Mouse (Mus musculus) heart, embryonic 11.5 days (tissue): ENCODE measurements around the gene Tacr2. TPM values are rescaled to one million over a fixed set of nuclear protein-coding genes. Genes with fewer than 3 reads are reported as not detected.

Experiments used
- ATAC-seq: fragments of 200-750 bp; cut with Nextera tagmentation; replicated peaks from 2 replicates; pipeline ENCODE4 v1.8.0; 2017; ENCODE audit warnings: moderate library complexity; ENCODE audit not compliant: insufficient number of reproducible peaks, low FRiP score, low TSS enrichment
- H3K27ac ChIP-seq: fragments of 300-500 bp; sonication (generic); 2 replicates; pipeline ENCODE4 v1.5.1; 2014; ENCODE audit warnings: mild to moderate bottlenecking, low read depth, low read length
- H3K27me3 ChIP-seq: fragments of 300-500 bp; sonication (generic); 2 replicates; pipeline ENCODE4 v1.6.1; 2014; ENCODE audit warnings: mild to moderate bottlenecking, low read length, mixed read lengths; ENCODE audit not compliant: control insufficient read depth, insufficient read depth
- H3K36me3 ChIP-seq: fragments of 300-500 bp; sonication (generic); 2 replicates; pipeline ENCODE4 v1.6.1; 2014; ENCODE audit warnings: mild to moderate bottlenecking, low read length, moderate library complexity, mixed read lengths; ENCODE audit not compliant: control insufficient read depth, insufficient read depth
- H3K4me1 ChIP-seq: fragments of 300-500 bp; sonication (generic); 2 replicates; pipeline ENCODE4 v1.6.1; 2014; ENCODE audit warnings: low read length; ENCODE audit not compliant: control insufficient read depth, insufficient read depth
- H3K4me2 ChIP-seq: fragments of 300-500 bp; sonication (generic); 2 replicates; pipeline ENCODE4 v1.6.1; 2014; ENCODE audit warnings: mild to moderate bottlenecking, moderate library complexity
- H3K4me3 ChIP-seq: fragments of 300-500 bp; sonication (generic); 2 replicates; pipeline ENCODE4 v1.5.1; 2014; ENCODE audit warnings: low read depth, low read length
- H3K9ac ChIP-seq: fragments of 300-500 bp; sonication (generic); 2 replicates; pipeline ENCODE4 v1.6.1; 2014; ENCODE audit warnings: mild to moderate bottlenecking, low read depth, low read length, moderate library complexity
- H3K9me3 ChIP-seq: fragments of 300-500 bp; sonication (generic); replicated peaks from 2 replicates; pipeline ENCODE4 v1.6.1; 2016; ENCODE audit warnings: low read length; ENCODE audit not compliant: control insufficient read depth
- WGBS: fragments of 180-500 bp; shearing (Covaris S2); extraction: QIAGEN DNeasy Blood & Tissue Kit; methylation state at CpG from one replicate; pipeline ENCODE4 v1.1.7; 2014; ENCODE audit not compliant: insufficient replicate concordance; 5-methylcytosine and 5-hydroxymethylcytosine counted together
- polyA plus RNA-seq: library from polyadenylated mRNA; unstranded; fragments of >200 nt; fragmentation: Nextera tagmentation; extraction: Ambion mirVana; gene quantifications from 2 replicates; pipeline ENCODE4 v1.2.1, GENCODE M21; 2014

Tacr2 gene
- polyA plus RNA-seq, 1 experiment from 2014 or later: not detected

DNA sequence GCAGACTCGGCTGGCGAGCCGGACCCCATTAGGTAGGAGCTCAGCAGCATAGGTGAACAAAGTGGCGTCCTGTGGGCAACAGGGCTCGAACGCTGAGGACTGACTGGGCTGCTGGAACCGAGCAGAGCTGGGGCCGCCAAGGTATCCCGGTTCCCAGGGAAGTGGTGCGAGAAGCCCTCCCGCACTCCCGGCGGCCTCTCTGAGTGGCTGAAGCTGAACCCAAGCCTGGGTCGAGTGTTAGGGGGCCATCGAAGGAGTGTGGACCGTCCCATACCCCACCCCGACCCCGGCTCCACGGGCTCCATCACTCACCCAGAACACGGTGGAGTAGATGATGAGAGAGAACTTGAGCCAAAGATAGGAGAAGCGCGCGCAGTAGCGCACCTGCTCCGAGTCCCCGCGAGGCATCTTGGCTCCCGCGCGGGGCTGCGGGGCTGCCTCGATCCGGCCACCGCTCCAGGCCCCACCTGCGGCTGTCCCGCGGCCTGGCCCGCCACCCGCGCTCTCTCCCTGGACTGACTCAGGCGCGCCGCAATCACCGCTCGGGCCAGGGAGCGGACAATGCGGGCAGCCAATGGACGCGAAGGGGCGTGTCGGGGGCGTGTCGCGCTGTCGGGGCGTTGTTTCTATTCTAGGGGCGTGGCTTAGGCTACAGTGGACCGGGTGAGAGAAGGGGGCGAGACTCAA is 21.4 kb upstream of the Tacr2 start, which contains the start of gene Tspan15:
Gene Tspan15, minus strand, starts transcription at position 544 of the 687 bp plus-strand sequence.
- Histone ChIP-seq H3K9me3 (no peaks in the 10 kb centered on the region), H3K27ac (no peak within 1 kb of the TSS), H3K4me1 (no peaks in the 10 kb centered on the region), H3K9ac (peak within 1 kb of the TSS; percentile 66), H3K4me3 (peak within 1 kb of the TSS; percentile 54), H3K36me3 (no peaks in the 10 kb centered on the region), H3K27me3 (peaks cover 11% of the 10 kb centered on the region), H3K4me2 (peak within 1 kb of the TSS; percentile 91)
- under 1% methylated on average over 59 of the region's 59 CpGs for WGBS
- peak; percentile 95 for ATAC-seq

DNA sequence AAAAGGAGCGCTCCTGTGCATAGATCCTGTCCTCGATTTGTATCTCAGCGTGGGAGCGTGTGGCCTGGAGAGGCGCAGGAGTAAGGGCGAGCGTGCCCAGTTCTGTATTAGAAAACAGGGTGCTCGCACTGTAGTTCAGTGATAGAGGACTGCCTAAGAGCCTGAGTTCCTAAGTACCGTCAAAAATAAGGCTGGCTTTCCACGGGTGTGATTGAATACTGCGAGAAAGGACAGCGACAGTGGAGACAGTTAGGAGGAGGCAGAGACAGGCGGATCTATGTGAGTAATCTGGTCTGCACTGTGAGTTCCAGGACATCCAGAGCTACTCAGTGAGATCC is 20.9 kb upstream of the Tacr2 start:
- Histone ChIP-seq H3K27ac (no peak overlapping the region), H3K4me3 (peak overlapping the region; percentile 54), H3K27me3 (peaks cover 8% of the 10 kb centered on the region), H3K4me1 (no peaks in the 10 kb centered on the region), H3K9ac (no peak overlapping the region), H3K36me3 (no peaks in the 10 kb centered on the region), H3K4me2 (peak overlapping the region; percentile 91), H3K9me3 (no peaks in the 10 kb centered on the region)
- ATAC-seq: no peak
- 2% methylated on average over 13 of the region's 13 CpGs for WGBS

DNA sequence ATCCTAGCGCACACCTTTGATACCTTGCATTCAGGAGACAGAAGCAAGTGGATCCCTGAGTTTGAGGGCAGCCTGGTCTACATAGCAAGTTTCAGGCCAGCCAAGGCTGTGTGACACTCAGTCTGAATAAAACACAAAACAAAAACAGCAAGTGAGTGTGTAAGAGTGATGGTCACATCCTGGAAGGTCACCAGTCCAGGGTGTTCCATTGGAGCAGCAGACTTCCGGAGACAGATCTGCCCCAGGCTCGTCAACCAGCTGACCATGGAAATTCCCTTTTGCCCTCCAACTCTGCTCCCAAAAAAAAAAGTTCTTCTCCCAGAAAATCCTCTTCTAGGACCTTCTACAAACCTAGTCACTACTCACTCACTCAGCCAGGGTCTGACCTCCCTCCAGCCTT is 20.4 kb upstream of the Tacr2 start:
- no peak for ATAC-seq
- Histone ChIP-seq H3K27me3 (peaks cover 8% of the 10 kb centered on the region), H3K36me3 (no peaks in the 10 kb centered on the region), H3K27ac (no peak overlapping the region), H3K4me1 (no peaks in the 10 kb centered on the region), H3K4me3 (no peak overlapping the region), H3K9me3 (no peaks in the 10 kb centered on the region), H3K4me2 (peak overlapping the region; percentile 91; the same call in 1 of the 2 replicates), H3K9ac (no peak overlapping the region)
- 63% methylated on average over 3 of the region's 3 CpGs for WGBS

DNA sequence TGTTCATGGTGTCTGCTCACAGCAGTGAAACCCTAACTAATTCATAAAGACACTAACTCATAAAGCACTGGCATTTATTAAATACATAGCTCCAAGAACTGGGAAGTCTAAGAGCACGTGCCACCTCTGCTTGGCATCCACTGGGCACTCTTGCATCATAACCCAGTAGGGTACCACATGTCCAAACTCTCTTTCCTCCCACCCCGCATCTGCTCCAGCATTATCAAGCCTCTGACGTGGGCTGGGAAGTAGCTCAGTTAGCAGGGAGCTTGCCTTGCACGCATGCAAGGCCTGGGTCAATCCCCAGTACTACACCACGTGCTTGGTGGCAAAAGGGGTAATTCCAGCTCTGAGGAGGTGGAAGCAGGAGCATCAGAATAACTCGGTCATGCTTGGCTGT is 16.1 kb upstream of the Tacr2 start:
- Histone ChIP-seq H3K9ac (no peak overlapping the region), H3K27ac (no peak overlapping the region), H3K36me3 (no peaks in the 10 kb centered on the region), H3K27me3 (no peaks in the 10 kb centered on the region), H3K4me3 (no peak overlapping the region), H3K4me1 (no peaks in the 10 kb centered on the region), H3K4me2 (no peak overlapping the region), H3K9me3 (no peaks in the 10 kb centered on the region)
- WGBS: 82% methylated on average over 6 of the region's 6 CpGs
- ATAC-seq: no peak

DNA sequence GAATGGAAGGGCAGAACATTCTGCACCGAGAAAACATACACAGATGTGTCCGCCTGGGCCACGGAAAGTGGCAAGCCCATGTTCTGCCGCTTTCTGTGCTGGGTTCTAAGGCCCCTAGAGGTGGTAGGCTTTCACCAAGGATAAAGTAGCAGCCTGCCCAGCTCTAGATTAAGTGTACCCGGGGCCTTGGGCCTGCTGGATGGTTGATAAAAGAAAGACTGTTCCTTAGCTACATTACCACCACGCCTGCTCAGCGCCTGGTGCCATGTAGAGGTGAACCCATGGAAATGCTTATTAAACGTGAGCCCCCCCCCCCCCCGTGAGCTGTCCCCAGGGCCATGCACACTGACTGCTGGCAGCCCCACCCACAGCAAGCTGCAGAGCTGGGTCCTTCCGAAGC is 15.0 kb upstream of the Tacr2 start:
- Histone ChIP-seq H3K36me3 (no peaks in the 10 kb centered on the region), H3K4me2 (no peak overlapping the region), H3K9me3 (no peaks in the 10 kb centered on the region), H3K27ac (no peak overlapping the region), H3K27me3 (no peaks in the 10 kb centered on the region), H3K4me3 (no peak overlapping the region), H3K9ac (no peak overlapping the region), H3K4me1 (no peaks in the 10 kb centered on the region)
- WGBS: 77% methylated on average over 10 of the region's 10 CpGs
- no peak for ATAC-seq

DNA sequence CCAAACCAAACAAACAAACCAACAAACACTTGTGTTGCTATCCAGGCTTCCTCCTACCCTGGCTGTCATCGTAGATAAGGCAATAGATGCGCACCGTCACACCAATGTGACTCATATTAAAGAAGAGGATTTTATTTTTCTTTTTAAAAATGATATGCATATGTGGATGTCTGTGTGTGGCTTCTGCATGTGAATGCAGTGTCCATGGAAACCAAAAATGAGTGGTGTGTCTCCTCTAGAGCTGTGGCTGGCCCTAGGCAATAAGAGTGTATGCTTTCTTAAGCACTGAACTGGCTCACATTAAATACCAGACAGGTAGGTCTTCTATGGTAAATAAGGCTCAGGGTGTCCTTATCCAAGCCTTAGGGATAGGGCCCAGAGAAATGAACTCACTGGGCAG is 13.6 kb upstream of the Tacr2 start:
- no peak for ATAC-seq
- Histone ChIP-seq H3K4me2 (no peak overlapping the region), H3K4me1 (no peaks in the 10 kb centered on the region), H3K4me3 (no peak overlapping the region), H3K27ac (no peak overlapping the region), H3K9me3 (no peaks in the 10 kb centered on the region), H3K27me3 (no peaks in the 10 kb centered on the region), H3K9ac (no peak overlapping the region), H3K36me3 (no peaks in the 10 kb centered on the region)
- WGBS: 88% methylated on average over 3 of the region's 3 CpGs

DNA sequence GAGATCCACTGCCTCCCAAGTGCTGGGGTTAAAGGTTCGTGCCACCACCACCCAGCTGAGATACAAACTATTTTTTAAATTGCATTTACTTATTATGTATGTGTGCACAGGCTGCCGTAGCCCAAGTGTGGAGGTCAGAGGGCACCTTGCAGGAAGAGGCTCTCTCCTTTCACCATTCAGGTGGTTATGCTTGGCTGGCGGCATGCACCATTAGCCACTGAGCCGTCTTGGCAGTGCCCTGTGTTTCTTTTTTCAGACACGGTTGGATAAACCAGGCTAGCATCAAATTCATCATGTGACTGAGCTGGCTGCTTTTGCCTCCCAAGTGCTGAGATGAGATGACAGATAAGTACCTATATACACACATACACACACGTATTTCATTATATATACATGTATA is 13.0 kb upstream of the Tacr2 start:
- Histone ChIP-seq H3K9me3 (no peaks in the 10 kb centered on the region), H3K27ac (no peak overlapping the region), H3K27me3 (no peaks in the 10 kb centered on the region), H3K4me2 (no peak overlapping the region), H3K4me1 (no peaks in the 10 kb centered on the region), H3K4me3 (no peak overlapping the region), H3K36me3 (no peaks in the 10 kb centered on the region), H3K9ac (no peak overlapping the region)
- WGBS: 72% methylated on average over 6 of the region's 6 CpGs
- no peak for ATAC-seq

DNA sequence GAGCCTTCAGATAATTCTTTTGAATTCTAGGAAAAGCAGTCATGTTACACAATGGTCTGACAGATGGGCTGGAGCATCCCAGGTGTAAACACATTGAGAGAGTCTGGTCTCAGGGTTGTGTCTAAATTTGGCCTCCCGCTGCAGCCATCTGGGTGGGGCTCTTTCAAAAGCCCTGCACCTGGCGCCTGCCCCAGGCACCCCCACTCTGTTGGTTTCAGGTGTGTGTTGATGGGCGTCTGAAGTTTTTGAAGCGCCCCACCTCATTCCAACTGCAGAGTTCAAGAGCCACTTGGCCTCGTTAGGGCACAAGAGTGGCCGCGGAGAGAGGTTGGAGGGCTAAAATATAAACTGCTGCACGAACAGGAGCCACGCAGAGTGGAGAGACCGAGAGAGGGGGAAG is 9.9 kb upstream of the Tacr2 start:
- Histone ChIP-seq H3K4me3 (no peak overlapping the region), H3K27me3 (no peaks in the 10 kb centered on the region), H3K9ac (no peak overlapping the region), H3K27ac (no peak overlapping the region), H3K4me2 (no peak overlapping the region), H3K4me1 (no peaks in the 10 kb centered on the region), H3K36me3 (no peaks in the 10 kb centered on the region), H3K9me3 (no peaks in the 10 kb centered on the region)
- 66% methylated on average over 10 of the region's 10 CpGs for WGBS
- ATAC-seq: no peak

DNA sequence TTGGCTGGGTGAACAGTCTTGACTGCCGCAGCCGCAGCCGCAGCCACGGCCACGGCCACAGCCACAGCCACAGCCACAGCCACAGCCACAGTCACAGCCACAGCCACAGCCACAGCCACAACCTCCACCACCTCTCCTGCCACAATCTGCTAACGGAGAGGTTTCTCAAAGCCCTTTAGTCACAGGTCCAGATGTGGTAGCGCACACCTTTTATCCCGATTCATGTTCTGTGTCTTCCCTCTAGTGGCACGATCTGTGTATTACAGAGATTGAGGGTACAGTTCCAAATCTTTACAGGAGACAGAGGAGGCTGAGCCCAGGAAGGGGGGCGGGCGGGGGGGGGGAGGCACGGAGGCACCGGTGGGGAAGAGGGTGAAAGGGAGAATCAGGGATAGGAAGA is 9.3 kb upstream of the Tacr2 start:
- Histone ChIP-seq H3K27me3 (no peaks in the 10 kb centered on the region), H3K4me2 (no peak overlapping the region), H3K36me3 (no peaks in the 10 kb centered on the region), H3K9ac (no peak overlapping the region), H3K27ac (no peak overlapping the region), H3K4me1 (no peaks in the 10 kb centered on the region), H3K9me3 (no peaks in the 10 kb centered on the region), H3K4me3 (no peak overlapping the region)
- ATAC-seq: no peak
- 52% methylated on average over 12 of the region's 13 CpGs for WGBS
